Mouse (Mus musculus): ENCODE measurements around the gene Col23a1.

Col23a1 gene

GRCm38 (mm10) chr11:51442599-51442998 lies 152.9 kb downstream of the Col23a1 start:
- DNase-seq: no peak

- DNase-seq: no peak
Observed at GRCm38 (mm10) chr11:51443818-51444217, 154.1 kb downstream of the Col23a1 start.

DNA sequence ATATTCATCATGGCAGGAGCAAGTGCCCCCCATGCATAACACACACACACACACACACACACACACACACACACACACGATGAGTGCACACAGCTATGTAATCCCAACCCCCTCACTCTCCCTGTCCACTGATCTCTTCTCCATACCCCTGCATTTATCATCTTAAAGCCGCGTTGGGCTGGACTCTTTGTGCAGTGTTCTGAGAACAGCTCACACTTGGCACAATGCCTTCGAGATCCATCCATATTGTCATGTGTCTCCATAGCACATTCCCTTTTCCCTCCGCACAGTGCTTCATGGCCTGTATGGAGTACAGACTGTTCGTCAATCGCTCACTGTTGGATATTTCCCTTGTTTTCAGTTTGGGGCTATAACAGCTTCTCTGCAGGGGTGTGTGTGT lies 154.9 kb downstream of the Col23a1 start:
- DNase-seq: no peak

GRCm38 (mm10) chr11:51446711-51447425 lies 157.1 kb downstream of the Col23a1 start:
- peak; percentile 35 for DNase-seq

- DNase-seq: no peak
Observed at GRCm38 (mm10) chr11:51448256-51448655, 158.5 kb downstream of the Col23a1 start.

DNA sequence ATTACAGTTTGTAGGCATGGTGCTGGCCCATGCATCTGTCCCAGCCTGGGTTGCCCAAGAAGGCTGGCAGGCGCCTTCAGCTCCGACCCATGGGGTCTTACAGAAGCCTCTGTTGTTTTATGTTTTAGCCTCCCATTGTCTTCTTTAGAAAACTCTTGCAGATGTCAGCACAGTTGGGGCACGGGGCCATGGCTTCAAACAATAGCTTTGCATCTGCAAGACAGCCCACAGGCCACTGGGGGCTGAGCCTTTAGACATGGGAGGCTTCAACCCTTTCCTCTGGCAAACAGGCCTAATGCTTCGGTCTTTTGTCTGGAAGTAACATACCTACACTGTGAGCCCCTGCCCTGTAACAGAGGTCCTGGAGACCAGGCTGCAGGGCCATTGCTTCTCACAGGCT lies 159.0 kb downstream of the Col23a1 start:
- no peak for DNase-seq

DNA sequence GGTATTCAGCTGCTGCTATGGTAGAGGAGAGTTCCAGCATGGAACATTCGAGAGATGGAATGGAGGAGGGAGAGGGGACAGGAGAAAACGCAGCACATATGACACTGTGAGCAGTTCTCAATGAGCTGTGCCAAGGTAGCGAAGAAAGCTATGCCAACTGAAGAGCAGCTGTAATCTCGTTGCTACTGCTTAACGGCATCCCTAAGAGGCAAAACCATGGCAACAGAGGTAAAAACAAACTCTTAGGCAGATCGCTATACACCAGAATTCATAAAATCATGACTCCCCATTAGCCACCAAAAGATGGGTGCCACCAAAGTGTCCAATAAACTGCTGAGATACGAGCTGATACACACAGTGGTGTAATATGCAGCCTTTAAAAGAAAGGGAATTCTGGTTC lies 160.2 kb downstream of the Col23a1 start:
- peak; percentile 35 for DNase-seq

DNA sequence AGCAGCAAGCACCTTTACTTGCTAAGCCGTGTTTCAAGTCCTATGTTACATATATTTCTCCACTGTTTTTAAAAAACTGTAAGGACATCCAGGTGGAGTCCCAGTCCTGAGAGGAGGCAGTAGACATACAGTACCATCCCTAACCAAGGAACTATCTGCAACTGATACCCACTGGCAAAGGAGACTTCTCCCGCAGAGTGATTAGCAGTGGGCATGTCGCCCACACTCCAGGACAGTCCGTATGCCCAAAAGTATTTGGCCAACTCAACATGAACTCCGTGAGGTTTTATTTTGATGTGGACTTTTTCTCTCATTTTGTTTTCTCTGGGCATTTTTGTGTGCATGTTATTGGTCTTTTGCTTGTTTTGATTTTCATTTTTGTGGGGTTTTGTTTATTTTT lies 161.6 kb downstream of the Col23a1 start:
- DNase-seq: no peak

- no peak for DNase-seq
Observed at GRCm38 (mm10) chr11:51451925-51452324, 162.2 kb downstream of the Col23a1 start.

DNA sequence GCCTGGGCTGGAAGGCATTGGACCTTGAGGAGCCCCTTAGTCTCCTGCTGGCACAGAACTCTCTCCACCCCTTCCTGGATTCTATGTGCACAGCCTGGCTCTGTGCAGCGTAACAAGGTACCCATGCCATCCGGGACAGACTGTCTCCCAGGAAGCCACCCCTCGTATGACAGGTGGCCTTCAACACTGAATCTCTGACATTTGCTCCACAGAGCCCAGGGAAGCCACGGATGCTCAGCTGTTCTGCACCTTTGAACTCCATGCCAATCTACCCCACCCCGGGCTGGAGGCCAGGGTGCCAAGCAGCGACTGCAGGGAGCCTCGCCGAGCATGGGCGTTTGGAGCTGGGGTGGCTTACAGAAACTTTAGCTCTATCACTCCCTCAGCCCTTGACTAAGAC lies 164.0 kb downstream of the Col23a1 start:
- DNase-seq: no peak

GRCm38 (mm10) chr11:51455501-51455900 lies 165.8 kb downstream of the Col23a1 start:
- no peak for DNase-seq

DNA sequence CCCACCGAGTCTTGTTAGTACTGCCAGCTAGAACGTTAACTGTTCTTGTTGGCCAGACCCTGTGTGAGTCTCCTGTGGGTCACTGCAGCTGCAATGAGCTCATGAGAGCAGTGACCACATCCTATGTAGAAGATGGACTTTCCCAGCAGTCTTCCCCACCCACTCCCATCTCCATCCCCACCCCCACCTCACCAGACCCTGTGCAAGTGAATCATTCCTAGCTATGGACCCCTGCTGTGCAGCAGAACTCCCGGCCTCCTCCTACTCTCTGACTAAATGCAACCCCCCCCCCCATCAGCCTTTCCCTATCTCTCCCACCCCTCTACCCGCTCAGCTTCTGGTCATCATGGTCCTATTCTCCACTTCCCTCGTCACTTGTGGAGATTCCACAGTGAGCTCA lies 167.9 kb downstream of the Col23a1 start:
- DNase-seq: no peak

DNA sequence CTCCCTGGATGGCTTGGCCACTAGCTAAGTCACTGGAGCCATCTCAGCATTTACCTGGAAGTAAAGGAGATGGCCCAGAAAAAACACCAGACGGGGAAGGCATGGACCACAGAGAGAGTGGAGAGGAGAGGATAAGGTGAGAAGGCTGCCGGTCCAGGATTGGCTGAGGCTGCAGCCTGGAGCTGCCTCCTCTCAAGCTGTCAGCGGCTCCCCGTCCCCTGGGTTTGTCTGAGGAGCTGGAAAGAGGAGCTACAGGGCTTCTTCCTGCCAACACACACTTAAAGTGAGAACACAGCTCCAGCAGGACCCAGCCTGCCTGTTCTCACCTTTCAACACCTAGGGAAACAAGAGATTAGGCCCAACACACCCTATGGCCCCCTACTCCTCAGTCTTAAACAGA lies 168.9 kb downstream of the Col23a1 start:
- DNase-seq: no peak

GRCm38 (mm10) chr11:51459569-51460043 lies 169.9 kb downstream of the Col23a1 start:
- no peak for DNase-seq

- no peak for DNase-seq
Observed at GRCm38 (mm10) chr11:51468737-51469136, 179.0 kb downstream of the Col23a1 start.

DNA sequence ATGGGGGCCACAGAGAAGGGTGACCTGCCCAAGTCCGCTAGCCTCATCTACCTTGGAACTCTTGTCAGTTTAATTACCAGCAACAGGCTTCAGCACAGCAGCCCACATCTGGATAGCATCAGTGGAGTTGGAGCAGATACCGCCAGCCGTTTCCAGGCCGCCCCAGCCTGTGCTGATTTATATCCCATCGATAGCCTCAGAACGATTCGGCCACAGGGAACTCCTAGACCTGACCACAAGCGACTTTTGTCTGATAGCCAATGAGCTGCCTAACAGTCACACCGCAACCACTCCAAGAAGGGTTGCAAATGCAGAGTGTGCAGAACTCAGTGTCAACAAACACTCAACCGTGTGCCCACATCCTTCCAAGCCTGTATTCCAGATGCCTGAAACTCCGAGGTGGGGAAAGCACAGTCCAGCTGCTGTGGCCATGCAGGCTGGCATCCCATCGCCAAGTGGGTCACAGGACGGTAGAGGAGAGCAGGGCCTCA lies 179.7 kb downstream of the Col23a1 start:
- no peak for DNase-seq

DNA sequence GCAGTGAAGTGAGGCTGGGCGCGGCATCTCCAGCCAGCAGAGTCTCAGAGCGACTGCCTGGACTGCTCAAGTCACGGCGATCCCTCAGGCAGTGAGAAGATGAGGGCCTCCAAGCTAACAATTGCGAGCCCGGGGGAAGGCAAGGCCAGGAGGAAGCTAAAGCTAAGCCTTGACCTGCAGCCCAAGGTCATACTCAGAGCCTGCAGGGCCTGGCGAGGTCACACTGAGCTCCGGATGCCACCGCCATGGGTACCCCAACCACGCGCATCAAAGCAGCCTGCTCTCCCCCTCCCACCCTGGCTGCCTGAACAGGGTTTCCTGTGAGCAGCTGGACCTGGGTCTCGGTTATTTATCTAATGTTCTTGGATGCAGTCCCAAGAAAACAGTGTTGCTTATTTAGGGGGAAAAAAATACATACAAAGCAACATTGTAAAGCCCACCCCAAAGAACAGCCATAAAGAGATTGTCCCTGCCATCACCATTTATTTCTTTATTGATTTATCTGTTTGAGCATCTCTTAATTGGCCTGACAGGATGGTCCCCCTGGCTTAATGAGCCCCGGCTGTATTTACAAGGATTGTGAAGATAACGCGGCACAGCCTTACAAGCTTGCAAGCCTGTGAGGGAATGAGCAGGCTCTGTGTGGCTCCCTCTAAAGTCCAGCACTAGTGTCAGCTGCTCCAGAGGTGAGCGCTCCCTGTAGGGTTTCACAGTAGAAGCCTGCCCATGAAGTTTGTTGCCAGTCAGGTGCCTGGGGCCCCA lies 180.8 kb downstream of the Col23a1 start:
- no peak for DNase-seq

DNA sequence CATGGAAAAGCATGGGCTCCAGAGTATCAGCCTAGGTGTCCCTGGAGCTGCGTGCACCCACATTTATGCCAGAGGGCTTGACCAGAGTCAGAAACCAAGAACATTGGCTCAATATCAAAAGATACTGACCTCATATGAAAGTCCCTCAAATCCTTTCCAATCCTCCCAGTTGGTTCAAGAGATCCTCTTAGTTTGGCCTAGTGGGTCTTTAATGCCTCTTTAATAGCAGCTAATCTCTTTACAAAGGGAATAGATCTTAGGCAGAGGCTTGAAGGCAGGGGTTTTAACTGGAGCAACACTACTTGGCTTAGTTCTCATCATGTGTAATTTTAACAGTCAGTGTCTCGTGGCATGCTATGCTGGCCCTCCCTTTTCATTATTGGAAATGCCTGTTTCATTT lies 184.0 kb downstream of the Col23a1 start:
- no peak for DNase-seq

- DNase-seq: no peak
Observed at GRCm38 (mm10) chr11:51476543-51476942, 186.8 kb downstream of the Col23a1 start.

- no peak for DNase-seq
Observed at GRCm38 (mm10) chr11:51477571-51477970, 187.9 kb downstream of the Col23a1 start.

GRCm38 (mm10) chr11:51482251-51482650 lies 192.5 kb downstream of the Col23a1 start:
- no peak for DNase-seq

- DNase-seq: no peak
Observed at GRCm38 (mm10) chr11:51485051-51485521, 195.4 kb downstream of the Col23a1 start.

DNA sequence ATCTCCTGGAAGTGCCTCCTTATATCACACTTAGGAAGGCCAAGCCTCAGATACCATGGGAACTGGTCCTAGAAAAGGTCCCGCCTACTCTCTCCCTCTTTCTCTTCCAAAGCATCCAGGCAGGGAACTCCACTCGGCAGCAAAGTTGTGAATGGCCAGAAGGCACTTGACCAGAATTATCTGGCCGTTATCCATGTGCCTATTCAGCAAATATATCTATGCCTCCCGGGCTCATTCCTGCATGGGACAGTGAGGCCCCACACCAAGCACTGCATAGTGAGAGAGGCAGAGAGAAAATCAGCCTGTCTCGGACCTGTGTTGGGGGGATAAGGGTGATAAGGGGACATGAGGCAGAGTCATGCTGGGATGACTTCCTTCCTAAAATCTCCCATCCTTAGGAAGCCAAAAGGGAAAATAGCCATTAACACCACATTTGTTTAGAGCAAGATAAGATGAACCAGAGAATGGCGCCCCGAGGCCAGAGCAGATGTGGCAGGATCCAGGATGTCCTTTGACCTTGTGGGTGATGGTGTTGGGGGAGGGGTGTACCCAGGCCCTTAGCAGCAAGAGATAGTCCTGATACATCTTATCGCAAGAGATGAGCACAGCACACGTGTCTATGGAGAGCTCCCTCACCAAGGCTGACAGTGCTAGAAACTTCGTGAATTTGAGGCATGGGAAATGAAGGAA lies 196.2 kb downstream of the Col23a1 start:
- no peak for DNase-seq
